Mouse (Mus musculus): Measurements from ENCODE around the gene Cr2. TPM values are rescaled to one million over a fixed set of nuclear protein-coding genes. Genes with fewer than 3 reads are reported as not detected.
A peak's percentile ranks its signal among the peaks of the same experiment; 100 is the strongest.

Cr2 gene
- total and polyA plus RNA-seq, 3 experiments = 0.08 TPM; not detected in 2

DNA sequence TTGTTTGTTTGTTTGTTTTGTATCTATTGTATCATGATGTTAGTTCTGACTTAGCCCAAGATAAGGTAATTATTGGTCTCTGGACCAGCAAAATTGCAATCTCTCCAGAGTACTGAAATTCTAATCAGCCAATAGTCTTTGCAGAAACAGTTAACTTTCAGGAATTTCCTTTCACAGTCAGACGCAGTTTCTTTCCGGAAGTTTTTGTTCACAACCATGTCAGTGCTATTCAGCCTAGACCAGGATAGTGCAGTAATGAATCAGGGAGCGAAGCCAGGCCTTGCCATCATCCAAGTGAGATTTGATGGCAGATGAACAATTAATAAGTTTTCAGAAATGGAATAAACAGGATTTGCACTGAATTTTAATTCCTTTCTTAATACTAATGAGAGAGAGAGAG, 44.4 kb downstream of the Cr2 start:
- peak overlapping the region; percentile 91 for H3K9ac ChIP-seq (ENCODE audit: control insufficient read depth, low read depth, low read length, poor library complexity, severe bottlenecking)
- peak; percentile 64 for DNase-seq (ENCODE audit: low read depth, low spot score)
- H3K4me1 ChIP-seq (ENCODE audit: control insufficient read depth in 1 of 2, insufficient read depth in 2 of 2, low read length in 2 of 2) = peaks cover 6% of the 10 kb centered on the region in 2 experiments
- H3K27me3 ChIP-seq (ENCODE audit: control insufficient read depth in 1 of 2, insufficient read depth in 2 of 2, low read length in 2 of 2) = no peaks in the 10 kb centered on the region
- H3K36me3 ChIP-seq (ENCODE audit: control insufficient read depth in 1 of 2, insufficient read depth in 2 of 2, low read length in 2 of 2) = peaks cover 22 to 26% of the 10 kb centered on the region in 2 experiments
- no peaks in the 10 kb centered on the region for H3K9me3 ChIP-seq (replicated peaks; ENCODE audit: insufficient read depth, low read length)
- peak overlapping the region; percentile 66 to 90 for H3K4me3 ChIP-seq (ENCODE audit: control insufficient read depth in 1 of 2, insufficient read depth in 1 of 2, low read depth in 2 of 2, low read length in 2 of 2)
- peaks cover 13% of the 10 kb centered on the region for H3K79me2 ChIP-seq (ENCODE audit: control insufficient read depth, insufficient read depth, low read length, poor library complexity)
- H3K27ac ChIP-seq (ENCODE audit: control insufficient read depth, low read depth, low read length) = peak overlapping the region; percentile 98
- TF ChIP-seq CHD2 (IDR thresholded peaks at IDR 0.05; ENCODE audit: low read length) = no peak
- TF ChIP-seq KAT2A (conservative IDR thresholded peaks at IDR 0.05; ENCODE audit: low read depth, low read length) = 0 out of 2 replicates have a peak, but pooled peaks have one; percentile 18
- TF ChIP-seq CHD1 (IDR thresholded peaks at IDR 0.05; ENCODE audit: low read depth, low read length) = no peak; the same call in 1 of the 2 replicates
- no peak for TF ChIP-seq MXI1 (IDR thresholded peaks at IDR 0.05; ENCODE audit: low read depth, low read length)
- TF ChIP-seq CTCF (IDR thresholded peaks at IDR 0.05 in 2 of 3, conservative IDR thresholded peaks at IDR 0.05 in 1 of 3; ENCODE audit: control insufficient read depth in 1 of 3, insufficient read depth in 1 of 3, low read depth in 2 of 3, low read length in 3 of 3, poor library complexity in 1 of 3, severe bottlenecking in 1 of 3) = no peak
- TF ChIP-seq GABPA (IDR thresholded peaks at IDR 0.05; ENCODE audit: low read depth, low read length) = no peak
- TF ChIP-seq ZC3H11A (IDR thresholded peaks at IDR 0.05; ENCODE audit: low read depth, low read length) = 0 out of 2 replicates have a peak, but pooled peaks have one; percentile 3
- TF ChIP-seq GATA1 (IDR thresholded peaks at IDR 0.05; ENCODE audit: low read depth, low read length) = no peak
- TF ChIP-seq TCF12 (IDR thresholded peaks at IDR 0.05; ENCODE audit: low read depth, low read length) = no peak
- TF ChIP-seq TBP (IDR thresholded peaks at IDR 0.05; ENCODE audit: low read depth, low read length) = no peak
- no peak for TF ChIP-seq ZNF384 (IDR thresholded peaks at IDR 0.05; ENCODE audit: low read depth, low read length)
- no peak for TF ChIP-seq RAD21 (IDR thresholded peaks at IDR 0.05; ENCODE audit: low read depth, low read length)
- TF ChIP-seq MYB (IDR thresholded peaks at IDR 0.05; ENCODE audit: low read depth, low read length) = peak; percentile 33; the same call in 1 of the 2 replicates
- TF ChIP-seq ZMIZ1 (IDR thresholded peaks at IDR 0.05; ENCODE audit: low read depth, low read length) = no peak
- TF ChIP-seq RCOR1 (IDR thresholded peaks at IDR 0.05; ENCODE audit: low read depth, low read length) = peak; percentile 31; the same call in 1 of the 2 replicates
- TF ChIP-seq E2F4 (IDR thresholded peaks at IDR 0.05; ENCODE audit: borderline replicate concordance, low read depth, low read length) = no peak
- TF ChIP-seq MEF2A (IDR thresholded peaks at IDR 0.05; ENCODE audit: extremely low read depth, insufficient replicate concordance, low read depth, low read length, poor library complexity, severe bottlenecking) = peak; percentile 18; the same call in 1 of the 2 replicates
- no peak for TF ChIP-seq NELFE (IDR thresholded peaks at IDR 0.05; ENCODE audit: low read depth, low read length)
- TF ChIP-seq TAL1 (IDR thresholded peaks at IDR 0.05; ENCODE audit: low read length) = no peak
- TF ChIP-seq SIN3A (IDR thresholded peaks at IDR 0.05; ENCODE audit: low read length) = no peak; the same call in 1 of the 2 replicates
- no peak for TF ChIP-seq USF1 (IDR thresholded peaks at IDR 0.05; ENCODE audit: low read depth, low read length)
- no peak for TF ChIP-seq NRF1 (IDR thresholded peaks at IDR 0.05; ENCODE audit: insufficient read depth, low read depth, low read length, poor library complexity, severe bottlenecking)
- TF ChIP-seq MYC (IDR thresholded peaks at IDR 0.05; ENCODE audit: low read depth, low read length) = no peak
- TF ChIP-seq HCFC1 (IDR thresholded peaks at IDR 0.05; ENCODE audit: low read depth, low read length) = no peak; the same call in 1 of the 2 replicates
- TF ChIP-seq MAX (IDR thresholded peaks at IDR 0.05; ENCODE audit: low read length) = peak; percentile 53; the same call in 1 of the 2 replicates
- TF ChIP-seq POLR2A (IDR thresholded peaks at IDR 0.05; ENCODE audit: control insufficient read depth in 1 of 2, insufficient read depth in 1 of 2, low read depth in 1 of 2, low read length in 2 of 2, poor library complexity in 1 of 2) = no peak
- peak; percentile 24; the same call in 1 of the 2 replicates for TF ChIP-seq BHLHE40 (IDR thresholded peaks at IDR 0.05; ENCODE audit: borderline replicate concordance, low read depth, low read length)
- no peak for TF ChIP-seq SMC3 (IDR thresholded peaks at IDR 0.05; ENCODE audit: low read depth, low read length)
- TF ChIP-seq POLR2AphosphoS2 (IDR thresholded peaks at IDR 0.05; ENCODE audit: low read length) = no peak
- TF ChIP-seq ZKSCAN1 (IDR thresholded peaks at IDR 0.05; ENCODE audit: low read depth, low read length) = no peak; the same call in 1 of the 2 replicates
- TF ChIP-seq POLR2AphosphoS5 (IDR thresholded peaks at IDR 0.05; ENCODE audit: borderline replicate concordance, low read depth, low read length) = no peak
- peak in 1 of 2 experiments; percentile 24; a peak in 2 of 4 replicates for TF ChIP-seq EP300 (IDR thresholded peaks at IDR 0.05; ENCODE audit: low read depth in 1 of 2, low read length in 2 of 2)
- TF ChIP-seq MAZ (IDR thresholded peaks at IDR 0.05; ENCODE audit: low read depth, low read length) = no peak
- no peak for TF ChIP-seq ETS1 (IDR thresholded peaks at IDR 0.05; ENCODE audit: low read depth, low read length)
- TF ChIP-seq MAFK (IDR thresholded peaks at IDR 0.05; ENCODE audit: borderline replicate concordance, low read depth, low read length) = no peak
- no peak for TF ChIP-seq UBTF (IDR thresholded peaks at IDR 0.05; ENCODE audit: borderline replicate concordance, insufficient read depth, low read depth, low read length)
- TF ChIP-seq JUND (IDR thresholded peaks at IDR 0.05; ENCODE audit: low read depth, low read length) = no peak
- TF ChIP-seq ELF1 (IDR thresholded peaks at IDR 0.05; ENCODE audit: low read depth, low read length) = peak; percentile 53; the same call in 1 of the 2 replicates

Data from MEL (cell line).